Mouse (Mus musculus) C3H10T1/2 (cell line): ENCODE data around the gene 1700012A03Rik. TPM values are rescaled to one million over a fixed set of nuclear protein-coding genes. Genes with fewer than 3 reads are reported as not detected.

ENCODE experiments used
- polyA plus RNA-seq, 2 experiments: library from polyadenylated mRNA; unstranded; fragments of >200 nt; fragmentation: generic; extraction: Trizol; gene quantifications; one replicate each; pipeline ENCODE4 v1.2.1; 2012; ENCODE audit warnings: missing spikeins in 2 of 2

Gene 1700012A03Rik
- polyA plus RNA-seq, result not detected

DNA sequence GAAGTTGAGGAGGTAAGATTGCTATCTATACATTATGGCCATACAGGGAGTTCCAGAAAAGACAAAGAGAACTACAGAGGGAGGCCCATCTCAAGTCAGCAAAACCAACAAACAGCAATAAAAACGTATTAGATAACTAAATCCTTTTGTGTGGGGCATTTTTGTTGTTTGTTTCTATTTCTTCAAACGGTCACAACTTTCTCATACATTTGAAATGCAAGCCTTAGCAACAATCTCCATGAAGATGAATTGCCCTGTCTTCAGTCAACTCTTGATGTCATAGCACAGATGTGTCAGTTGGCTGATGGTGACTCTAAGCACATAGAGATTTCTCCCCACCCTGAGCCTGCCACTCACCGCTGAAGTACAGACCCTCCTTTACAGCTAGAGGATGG lies at the start of gene 1700012A03Rik:
1700012A03Rik (plus strand) TSS at position 296 of the 395 bp plus-strand sequence.

